Mouse (Mus musculus) hindbrain, embryonic 15.5 days (tissue): ENCODE measurements around the gene Olfr148. TPM values are rescaled to one million over a fixed set of nuclear protein-coding genes. Genes with fewer than 3 reads are reported as not detected.

Experiments
- ATAC-seq: fragments of 200-750 bp; cut with Nextera tagmentation; 2 replicates; pipeline ENCODE4 v1.8.0; 2017; ENCODE audit warnings: low read depth, moderate number of reproducible peaks, moderate TSS enrichment; ENCODE audit not compliant: low FRiP score
- H3K27ac ChIP-seq: fragments of 300-500 bp; sonication (generic); replicated peaks from 2 replicates; pipeline ENCODE4 v1.5.1; 2015; ENCODE audit warnings: mild to moderate bottlenecking, inconsistent platforms
- H3K27me3 ChIP-seq: fragments of 300-500 bp; sonication (generic); 2 replicates; pipeline ENCODE4 v1.6.1; 2015; ENCODE audit warnings: control low read depth, inconsistent platforms
- H3K36me3 ChIP-seq: fragments of 300-500 bp; sonication (generic); 2 replicates; pipeline ENCODE4 v1.6.1; 2015; ENCODE audit warnings: control low read depth, inconsistent platforms
- H3K4me1 ChIP-seq: fragments of 300-500 bp; sonication (generic); replicated peaks from 2 replicates; pipeline ENCODE4 v1.6.1; 2015; ENCODE audit warnings: control low read depth, inconsistent platforms
- H3K4me2 ChIP-seq: fragments of 300-500 bp; sonication (generic); 2 replicates; pipeline ENCODE4 v1.6.1; 2015; ENCODE audit warnings: moderate library complexity, mild to moderate bottlenecking, inconsistent platforms
- H3K4me3 ChIP-seq: fragments of 300-500 bp; sonication (generic); 2 replicates; pipeline ENCODE4 v1.5.1; 2015; ENCODE audit warnings: mild to moderate bottlenecking, inconsistent platforms
- H3K9ac ChIP-seq: fragments of 300-500 bp; sonication (generic); 2 replicates; pipeline ENCODE4 v1.6.1; 2015; ENCODE audit warnings: inconsistent platforms
- H3K9me3 ChIP-seq: fragments of 300-500 bp; sonication (generic); 2 replicates; pipeline ENCODE4 v1.6.1; 2016; ENCODE audit warnings: control low read depth, inconsistent platforms
- WGBS: fragments of 180-500 bp; shearing (Covaris S2); methylation state at CpG from one replicate; pipeline ENCODE4 v1.1.7; 2015; 5-methylcytosine and 5-hydroxymethylcytosine counted together
- polyA plus RNA-seq: library from polyadenylated mRNA; unstranded; fragments of >200 nt; fragmentation: Nextera tagmentation; extraction: Ambion mirVana; gene quantifications from 2 replicates; pipeline ENCODE4 v1.2.1, GENCODE M21; 2015

Olfr148 gene
- not detected in 2 replicates for polyA plus RNA-seq

DNA sequence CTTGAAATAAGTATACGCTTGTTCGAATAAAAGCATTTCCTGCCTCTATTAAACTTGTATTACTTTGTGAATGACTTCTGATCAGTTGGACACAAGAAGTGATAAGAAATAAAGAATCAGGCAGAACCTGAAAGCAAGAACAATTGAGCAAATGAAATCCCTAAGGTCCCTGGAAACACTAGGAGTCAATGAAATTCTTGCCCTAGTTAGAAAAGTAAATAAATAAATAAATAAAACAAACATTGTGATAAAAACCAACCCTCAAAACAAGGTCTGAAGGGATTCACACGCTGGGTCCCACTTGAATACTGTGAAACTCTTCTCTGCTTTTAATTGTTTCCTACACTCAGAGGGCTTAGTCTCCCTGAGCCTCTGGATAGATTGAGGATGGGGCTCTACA, at the start of gene Olfr148:
Gene Olfr148 (plus strand): TSS at position 301 of the 400 bp plus-strand sequence.
- Histone ChIP-seq H3K9me3 (no peaks in the 10 kb centered on the region), H3K27me3 (no peaks in the 10 kb centered on the region), H3K4me1 (no peaks in the 10 kb centered on the region), H3K27ac (no peak within 1 kb of the TSS), H3K4me2 (no peak within 1 kb of the TSS), H3K9ac (no peak within 1 kb of the TSS), H3K36me3 (no peaks in the 10 kb centered on the region), H3K4me3 (no peak within 1 kb of the TSS)
- no peak for ATAC-seq
- WGBS, result 77% methylated on average over 3 of the region's 3 CpGs

DNA sequence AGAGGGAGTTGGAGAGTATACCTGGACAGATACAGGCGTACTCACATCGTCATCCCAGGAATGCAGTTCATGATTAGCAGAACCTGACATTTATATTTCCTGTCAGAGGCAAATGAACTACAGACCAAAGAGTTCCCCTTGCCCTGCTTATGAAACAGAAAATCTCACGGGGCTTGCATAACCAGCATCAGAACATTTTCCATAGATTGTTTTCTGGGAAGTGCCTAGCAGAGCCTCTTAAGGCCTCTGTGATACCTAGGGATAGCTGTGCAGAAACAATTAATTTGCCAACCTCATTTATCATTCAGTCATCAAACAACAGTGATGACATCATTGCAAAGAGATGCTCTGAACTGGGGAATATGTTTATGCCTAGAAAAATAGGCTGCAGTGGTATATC, 35.0 kb upstream of the Olfr148 start, which contains the start of gene Olfr959:
Gene Olfr959 (minus strand): TSS at position 101 of the 400 bp plus-strand sequence.
- Histone ChIP-seq H3K4me2 (no peak within 1 kb of the TSS), H3K9me3 (no peaks in the 10 kb centered on the region), H3K4me3 (no peak within 1 kb of the TSS), H3K4me1 (no peaks in the 10 kb centered on the region), H3K9ac (no peak within 1 kb of the TSS), H3K36me3 (no peaks in the 10 kb centered on the region), H3K27me3 (no peaks in the 10 kb centered on the region), H3K27ac (no peak within 1 kb of the TSS)
- no peak for ATAC-seq
- 86% methylated on average over 3 of the region's 3 CpGs for WGBS

DNA sequence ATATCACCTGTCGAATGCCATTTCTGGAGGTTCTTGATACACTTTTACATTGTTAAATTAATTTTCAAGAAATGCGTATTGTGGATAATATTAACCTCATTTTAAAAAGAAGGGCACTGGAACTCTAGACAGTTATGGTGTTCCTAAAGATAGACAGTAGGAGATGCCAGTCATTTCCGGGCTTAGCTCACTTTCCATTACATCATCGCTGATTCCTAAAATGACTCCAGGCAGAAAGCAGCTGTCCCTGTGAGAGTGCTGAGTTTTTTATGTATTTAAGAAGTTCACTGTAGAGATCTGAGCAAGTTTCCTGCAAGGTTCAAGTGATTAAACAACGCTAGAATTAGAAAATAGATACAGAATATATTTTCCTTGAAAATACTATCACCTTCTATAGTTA, 33.4 kb upstream of the Olfr148 start:
- ATAC-seq, result no peak
- Histone ChIP-seq H3K27me3 (no peaks in the 10 kb centered on the region), H3K9ac (no peak overlapping the region), H3K4me3 (no peak overlapping the region), H3K36me3 (no peaks in the 10 kb centered on the region), H3K9me3 (no peaks in the 10 kb centered on the region), H3K4me2 (no peak overlapping the region), H3K4me1 (no peaks in the 10 kb centered on the region), H3K27ac (no peak overlapping the region)
- WGBS, result 91% methylated on average over 5 of the region's 5 CpGs

DNA sequence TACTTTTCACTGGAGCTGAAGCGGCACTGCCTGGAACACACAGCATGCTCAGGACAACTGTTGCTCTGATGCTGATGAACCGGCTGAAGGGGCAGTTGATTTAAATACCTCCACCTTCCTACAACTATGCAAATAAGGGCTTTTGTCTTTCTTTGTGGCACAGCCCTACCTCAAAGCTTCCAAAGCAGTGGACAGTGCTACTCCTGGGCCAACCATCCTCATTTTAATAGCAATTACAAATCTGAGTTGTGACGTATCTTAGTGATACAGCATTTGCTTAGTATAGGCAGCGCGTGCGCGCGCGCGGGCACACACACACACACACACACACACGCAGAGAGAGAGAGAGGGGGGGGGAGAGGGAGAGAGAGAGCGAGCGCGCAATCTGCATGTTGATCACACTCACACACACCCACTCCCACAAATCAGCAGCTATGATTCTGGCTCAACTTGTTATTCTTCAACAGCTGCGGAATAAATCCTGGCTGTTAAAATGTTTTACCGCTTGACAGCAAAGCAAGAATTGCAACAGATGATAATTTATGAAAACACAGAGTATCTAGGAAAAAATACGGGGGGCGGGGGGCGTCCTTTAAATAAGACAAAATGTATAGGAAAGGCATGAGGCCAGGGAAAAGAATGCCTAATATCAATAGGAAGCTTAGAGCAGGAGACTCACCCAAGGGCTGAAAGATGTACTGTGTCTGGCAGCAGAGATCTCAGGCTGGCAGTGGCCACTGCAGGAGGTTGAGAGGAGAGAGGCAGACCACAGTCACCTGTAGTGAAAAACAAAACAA, 7.7 kb upstream of the Olfr148 start:
- WGBS, result under 1% methylated on average over 19 of the region's 19 CpGs
- peak overlapping the region; percentile 74 for H3K27ac ChIP-seq

DNA sequence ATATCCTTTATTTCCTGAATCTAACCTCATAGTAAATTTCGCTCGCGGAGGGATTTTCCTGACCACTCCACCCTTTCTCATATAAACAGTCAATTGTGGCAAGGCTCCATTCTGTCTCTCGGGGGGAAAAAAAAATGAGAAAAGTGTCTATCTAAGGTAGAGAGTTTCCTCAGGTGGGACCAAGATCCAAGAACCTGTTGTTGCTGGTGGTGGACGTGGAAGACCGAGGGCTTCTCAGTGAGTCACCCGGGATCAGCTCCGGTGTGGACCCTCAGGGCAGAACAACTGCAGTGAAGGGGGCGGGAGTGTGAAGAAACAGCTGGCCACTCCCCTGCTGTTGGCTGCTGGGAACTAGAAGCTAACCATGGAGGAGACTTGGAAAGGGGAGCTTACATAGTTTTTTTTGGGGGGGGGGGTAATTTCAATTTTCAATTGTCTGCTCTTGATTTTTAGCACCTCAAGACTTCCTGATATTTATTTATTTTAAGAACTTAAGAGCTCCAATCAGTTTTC, 7.1 kb upstream of the Olfr148 start:
- Histone ChIP-seq H3K36me3 (peaks cover 1% of the 10 kb centered on the region; the same call in 1 of the 2 replicates), H3K4me1 (peaks cover 23% of the 10 kb centered on the region), H3K4me2 (peak overlapping the region; percentile 93), H3K4me3 (peak overlapping the region; percentile 52), H3K27ac (peak overlapping the region; percentile 74), H3K27me3 (no peaks in the 10 kb centered on the region), H3K9me3 (no peaks in the 10 kb centered on the region), H3K9ac (peak overlapping the region; percentile 51)
- WGBS, result 1% methylated on average over 9 of the region's 9 CpGs
- peak; percentile 73; the same call in 1 of the 2 replicates for ATAC-seq

More for the DNA sequence above, 7.7 kb upstream of the Olfr148 start:
- H3K4me2 ChIP-seq, result peak overlapping the region; percentile 93
- H3K9ac ChIP-seq, result peak overlapping the region; percentile 51
- H3K9me3 ChIP-seq, result no peaks in the 10 kb centered on the region
- no peaks in the 10 kb centered on the region for H3K27me3 ChIP-seq
- peak; percentile 95 for ATAC-seq
- H3K36me3 ChIP-seq, result peaks cover 6% of the 10 kb centered on the region
- peak overlapping the region; percentile 52 for H3K4me3 ChIP-seq
- H3K4me1 ChIP-seq, result peaks cover 23% of the 10 kb centered on the region

DNA sequence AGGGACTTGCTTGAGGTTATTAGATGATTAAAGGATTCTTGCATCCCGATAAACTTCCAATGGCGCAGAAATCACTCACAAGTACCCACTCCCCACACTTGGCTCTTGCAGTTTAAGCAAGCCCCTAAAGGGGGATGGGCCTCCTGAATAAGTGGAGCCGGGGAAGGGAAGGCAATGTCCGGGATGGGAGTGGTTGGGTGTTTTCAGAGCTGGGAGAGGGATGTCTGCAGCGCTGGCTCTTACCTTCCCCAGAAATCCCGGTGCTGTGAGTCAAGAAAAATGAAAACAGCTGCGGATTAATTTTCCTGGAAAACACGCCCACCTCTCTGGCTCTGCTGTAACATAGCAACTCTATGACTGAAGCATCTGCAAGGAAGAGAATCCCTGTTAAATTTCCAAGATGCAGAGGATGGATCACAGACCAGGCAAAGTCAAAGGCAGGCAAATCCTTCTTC, 6.4 kb upstream of the Olfr148 start, which contains the start of gene AW551984:
Gene AW551984 (minus strand): TSS at position 405 of the 455 bp plus-strand sequence.
- no peaks in the 10 kb centered on the region for H3K9me3 ChIP-seq
- H3K4me1 ChIP-seq, result peaks cover 23% of the 10 kb centered on the region
- peak; percentile 50 for ATAC-seq
- H3K27me3 ChIP-seq, result no peaks in the 10 kb centered on the region
- peak within 1 kb of the TSS; percentile 93 for H3K4me2 ChIP-seq
- under 1% methylated on average over 8 of the region's 8 CpGs for WGBS
- peak within 1 kb of the TSS; percentile 74 for H3K27ac ChIP-seq
- H3K4me3 ChIP-seq, result peak within 1 kb of the TSS; percentile 52
- H3K36me3 ChIP-seq, result no peaks in the 10 kb centered on the region
- H3K9ac ChIP-seq, result peak within 1 kb of the TSS; percentile 51

DNA sequence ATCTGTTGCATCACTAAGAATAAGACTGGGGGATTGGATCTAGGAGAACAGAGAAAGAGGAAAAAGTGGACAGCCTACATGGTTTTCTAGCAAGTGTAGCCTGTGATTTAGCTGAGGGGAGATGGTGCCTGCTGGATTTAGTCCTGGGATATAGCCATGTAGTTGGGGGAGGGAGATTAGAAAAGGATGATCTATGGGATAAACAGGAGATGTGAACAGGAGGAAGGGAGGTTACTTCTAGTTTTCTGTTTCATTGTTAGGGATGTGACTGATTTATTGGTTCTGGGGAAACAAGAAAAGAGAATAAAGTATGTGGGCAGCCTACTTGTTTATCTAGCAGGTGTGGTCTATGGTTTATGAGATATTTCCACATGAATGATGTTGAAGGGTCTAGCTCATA, 2.0 kb upstream of the Olfr148 start:
- H3K4me2 ChIP-seq, result no peak overlapping the region
- no peak overlapping the region for H3K27ac ChIP-seq
- no peaks in the 10 kb centered on the region for H3K27me3 ChIP-seq
- H3K4me1 ChIP-seq, result peaks cover 10% of the 10 kb centered on the region; the same call in 1 of the 2 replicates
- H3K9me3 ChIP-seq, result no peaks in the 10 kb centered on the region
- H3K4me3 ChIP-seq, result no peak overlapping the region
- no peaks in the 10 kb centered on the region for H3K36me3 ChIP-seq
- no peak for ATAC-seq
- no peak overlapping the region for H3K9ac ChIP-seq

DNA sequence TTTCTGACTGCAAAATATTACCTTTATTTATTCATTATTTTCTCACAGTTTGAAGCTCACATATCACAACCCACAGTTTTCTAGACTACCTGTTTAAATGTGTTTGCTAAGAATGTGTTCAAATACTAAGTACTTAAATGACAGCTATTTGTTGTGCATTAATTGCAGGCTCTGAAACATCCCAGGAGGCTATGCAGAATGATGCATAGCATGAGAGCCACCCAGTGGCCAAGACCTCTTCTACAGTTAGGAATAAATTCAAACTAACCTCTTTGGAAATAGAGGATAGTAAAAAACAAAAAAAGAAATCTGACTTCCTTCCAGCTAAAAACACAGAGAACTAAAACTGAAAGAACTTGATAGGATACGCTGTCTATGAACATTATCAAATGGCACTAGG, 1.5 kb downstream of the Olfr148 start:
- no peaks in the 10 kb centered on the region for H3K36me3 ChIP-seq
- no peak overlapping the region for H3K4me2 ChIP-seq
- no peak overlapping the region for H3K27ac ChIP-seq
- ATAC-seq, result no peak
- H3K9ac ChIP-seq, result no peak overlapping the region
- H3K9me3 ChIP-seq, result no peaks in the 10 kb centered on the region
- H3K4me3 ChIP-seq, result no peak overlapping the region
- no peaks in the 10 kb centered on the region for H3K4me1 ChIP-seq
- 59% methylated on average over 1 of the region's 1 CpGs for WGBS
- H3K27me3 ChIP-seq, result no peaks in the 10 kb centered on the region

DNA sequence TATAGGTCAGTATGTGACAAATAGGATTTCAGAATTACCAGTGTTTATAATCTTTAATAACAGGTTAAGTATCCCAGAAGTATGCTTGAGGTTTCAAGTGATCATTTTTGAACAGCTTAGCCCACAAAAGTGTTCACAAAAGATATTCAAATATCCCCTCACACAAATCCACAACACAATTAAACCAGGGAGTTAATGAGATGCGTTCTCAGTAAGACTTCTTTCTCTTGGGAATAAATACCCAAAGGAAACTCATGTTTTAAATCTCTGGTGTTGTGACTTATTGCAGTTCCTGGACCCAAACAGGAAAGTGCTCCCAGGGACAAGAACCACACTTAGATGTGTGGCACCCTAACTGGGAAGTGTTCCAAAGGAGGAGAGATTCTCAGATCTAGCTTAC, 10.6 kb downstream of the Olfr148 start, which contains the start of gene Olfr960:
Gene Olfr960 (plus strand): TSS at position 301 of the 400 bp plus-strand sequence.
- WGBS, result 64% methylated on average over 1 of the region's 1 CpGs
- ATAC-seq, result no peak
- no peak within 1 kb of the TSS for H3K4me3 ChIP-seq
- no peak within 1 kb of the TSS for H3K9ac ChIP-seq
- H3K36me3 ChIP-seq, result no peaks in the 10 kb centered on the region
- H3K27ac ChIP-seq, result no peak within 1 kb of the TSS
- no peaks in the 10 kb centered on the region for H3K4me1 ChIP-seq
- H3K27me3 ChIP-seq, result no peaks in the 10 kb centered on the region
- H3K4me2 ChIP-seq, result no peak within 1 kb of the TSS
- H3K9me3 ChIP-seq, result no peaks in the 10 kb centered on the region

DNA sequence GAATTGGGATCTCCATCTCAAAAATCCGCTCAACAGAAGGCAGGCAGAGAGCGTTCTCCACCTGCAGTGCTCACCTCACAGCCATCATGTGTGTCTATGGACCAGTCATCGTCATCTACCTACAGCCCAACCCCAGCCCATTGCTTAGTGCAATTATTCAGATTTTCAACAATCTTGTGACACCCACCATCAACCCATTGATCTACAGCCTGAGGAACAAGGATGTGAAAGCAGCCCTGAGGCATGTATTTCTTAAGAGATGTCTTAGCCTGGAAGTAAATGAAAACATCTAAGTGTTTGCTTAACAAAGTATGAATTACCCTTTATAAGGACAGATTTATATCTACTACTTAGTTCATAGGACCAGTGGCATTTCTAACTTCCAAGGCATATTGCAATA, 13.3 kb downstream of the Olfr148 start:
- H3K4me1 ChIP-seq, result no peaks in the 10 kb centered on the region
- WGBS, result 93% methylated on average over 3 of the region's 3 CpGs
- H3K9ac ChIP-seq, result no peak overlapping the region
- H3K27ac ChIP-seq, result no peak overlapping the region
- H3K4me3 ChIP-seq, result no peak overlapping the region
- no peaks in the 10 kb centered on the region for H3K27me3 ChIP-seq
- H3K9me3 ChIP-seq, result no peaks in the 10 kb centered on the region
- no peak for ATAC-seq
- no peaks in the 10 kb centered on the region for H3K36me3 ChIP-seq
- H3K4me2 ChIP-seq, result no peak overlapping the region

DNA sequence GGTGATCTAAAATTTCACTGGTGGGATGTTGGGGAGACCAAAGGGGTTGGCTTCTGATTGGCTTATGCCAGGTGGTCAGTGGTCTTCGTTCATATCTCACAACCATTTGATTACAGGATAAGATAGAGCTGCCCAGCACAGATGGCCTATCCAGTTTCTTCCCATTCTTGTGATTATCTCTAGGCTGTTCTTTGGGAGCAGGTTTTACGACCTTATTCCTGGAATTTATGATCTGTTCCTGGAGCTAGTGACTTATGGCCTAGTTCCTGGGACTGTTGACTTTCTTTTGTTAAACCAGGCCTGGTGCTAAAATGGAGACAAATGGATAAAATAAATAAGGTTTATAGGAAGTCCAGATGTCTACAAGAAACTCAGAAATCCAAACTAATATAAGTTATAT, 14.3 kb downstream of the Olfr148 start:
- no peaks in the 10 kb centered on the region for H3K36me3 ChIP-seq
- H3K27me3 ChIP-seq, result no peaks in the 10 kb centered on the region
- no peak overlapping the region for H3K4me2 ChIP-seq
- no peak overlapping the region for H3K9ac ChIP-seq
- no peak overlapping the region for H3K4me3 ChIP-seq
- no peaks in the 10 kb centered on the region for H3K4me1 ChIP-seq
- no peaks in the 10 kb centered on the region for H3K9me3 ChIP-seq
- no peak for ATAC-seq
- H3K27ac ChIP-seq, result no peak overlapping the region
- 84% methylated on average over 2 of the region's 2 CpGs for WGBS

DNA sequence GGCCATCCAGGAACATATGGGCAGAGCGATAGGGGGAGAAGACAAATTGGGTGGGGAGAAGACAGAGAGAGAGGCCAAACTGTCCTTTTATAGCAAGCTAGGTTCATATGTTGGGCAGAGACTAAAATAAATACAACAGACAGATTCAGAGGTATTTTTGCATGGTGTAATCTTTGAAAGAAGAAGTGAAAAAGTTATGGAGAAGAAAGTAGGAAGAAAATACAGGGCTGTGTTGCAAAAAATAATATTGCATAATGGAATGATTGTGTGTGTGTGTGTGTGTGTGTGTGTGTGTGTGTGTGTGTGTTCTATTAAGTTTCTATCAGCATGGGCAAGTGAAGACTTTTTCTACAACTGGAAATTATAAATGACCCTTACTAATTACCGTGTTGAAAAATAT, 18.6 kb downstream of the Olfr148 start:
- ATAC-seq, result no peak
- Histone ChIP-seq H3K9ac (no peak overlapping the region), H3K4me2 (no peak overlapping the region), H3K4me3 (no peak overlapping the region), H3K27me3 (no peaks in the 10 kb centered on the region), H3K27ac (no peak overlapping the region), H3K9me3 (no peaks in the 10 kb centered on the region), H3K36me3 (no peaks in the 10 kb centered on the region), H3K4me1 (0 out of 2 replicates have a peak, but pooled peaks cover 2% of the 10 kb centered on the region)
- 95% methylated on average over 2 of the region's 2 CpGs for WGBS
